Mouse (Mus musculus): ENCODE results near the gene Esx1. TPM values are rescaled to one million over a fixed set of nuclear protein-coding genes. Genes with fewer than 3 reads are reported as not detected.

Gene Esx1
- polyA plus RNA-seq (2014; fragmentation: Nextera tagmentation; extraction: Ambion mirVana) = not detected in 2 replicates

DNA sequence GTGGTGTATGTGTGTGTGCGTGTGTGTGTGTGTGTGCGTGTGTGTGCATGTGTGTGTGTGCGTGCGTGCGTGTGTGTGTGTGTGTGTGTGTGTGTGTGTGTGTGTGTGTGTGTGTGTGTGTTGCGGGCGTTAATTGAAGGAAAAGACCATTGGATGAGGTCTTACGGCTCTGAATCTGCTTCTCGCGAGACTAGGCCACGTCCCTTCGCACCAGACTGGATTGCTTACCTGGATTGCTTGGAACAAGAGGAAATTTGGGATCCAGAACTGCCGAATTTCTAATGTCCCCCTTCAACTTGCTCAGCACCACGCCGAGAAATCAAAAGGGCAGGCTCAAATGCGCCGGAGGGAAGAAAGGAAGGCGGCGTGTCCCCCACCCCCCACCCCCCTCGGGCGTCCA is at the start of gene Esx1:
Gene Esx1 (minus strand): TSS at position 366 of the 400 bp plus-strand sequence.
- H3K9me3 ChIP-seq (ENCODE audit: control insufficient read depth, low read length) = no peaks in the 10 kb centered on the region

DNA sequence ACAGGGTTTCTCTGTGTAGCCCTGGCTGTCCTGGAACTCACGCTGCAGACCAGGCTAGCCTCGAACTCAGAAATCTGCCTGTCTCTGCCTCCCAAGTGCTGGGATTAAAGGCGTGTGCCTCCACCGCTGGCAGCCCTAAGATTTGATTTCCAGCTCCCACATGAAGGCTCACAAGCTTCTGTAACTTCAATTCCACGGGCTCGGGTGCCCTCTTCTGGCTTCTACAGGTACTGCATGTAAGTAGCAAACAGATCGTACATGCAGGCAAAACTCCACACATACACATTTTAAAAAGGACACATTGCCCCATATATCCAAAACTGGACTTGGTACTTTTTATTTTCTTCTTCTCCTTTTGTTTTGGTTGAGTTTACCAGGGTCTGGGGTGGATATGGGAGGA is 48.1 kb upstream of the Esx1 start:
- Histone ChIP-seq H3K27ac (ENCODE audit: low read depth, low read length) (no peak overlapping the region), H3K36me3 (ENCODE audit: control insufficient read depth, insufficient read depth, low read length) (no peaks in the 10 kb centered on the region), H3K4me2 (ENCODE audit: low read depth, low read length, severe bottlenecking) (no peak overlapping the region), H3K9ac (ENCODE audit: low read length) (no peak overlapping the region), H3K9me3 (ENCODE audit: control insufficient read depth, low read length) (no peaks in the 10 kb centered on the region), H3K4me1 (replicated peaks; ENCODE audit: control insufficient read depth, insufficient read depth, low read length) (no peaks in the 10 kb centered on the region), H3K27me3 (ENCODE audit: control insufficient read depth, insufficient read depth, low read length) (no peaks in the 10 kb centered on the region), H3K4me3 (ENCODE audit: low read depth, low read length) (no peak overlapping the region)
- 40% methylated on average over 7 of the region's 7 CpGs for WGBS
- DNase-seq (ENCODE audit: low spot score) = peak; percentile 54
- no peak for ATAC-seq (replicated peaks; ENCODE audit: low FRiP score)

More for the DNA sequence above, at the start of gene Esx1:
- H3K4me2 ChIP-seq (ENCODE audit: low read depth, low read length, severe bottlenecking) = peak within 1 kb of the TSS; percentile 27; the same call in 1 of the 2 replicates
- no peaks in the 10 kb centered on the region for H3K36me3 ChIP-seq (ENCODE audit: control insufficient read depth, insufficient read depth, low read length)
- no peaks in the 10 kb centered on the region for H3K4me1 ChIP-seq (replicated peaks; ENCODE audit: control insufficient read depth, insufficient read depth, low read length)
- no peak within 1 kb of the TSS for H3K27ac ChIP-seq (ENCODE audit: low read depth, low read length)
- DNase-seq (ENCODE audit: low spot score) (no peak), ATAC-seq (replicated peaks; ENCODE audit: low FRiP score) (no peak)
- H3K27me3 ChIP-seq (ENCODE audit: control insufficient read depth, insufficient read depth, low read length) = peaks cover 66% of the 10 kb centered on the region
- no peak within 1 kb of the TSS for H3K4me3 ChIP-seq (ENCODE audit: low read depth, low read length)
- 13% methylated on average over 16 of the region's 21 CpGs for WGBS
- no peak within 1 kb of the TSS for H3K9ac ChIP-seq (ENCODE audit: low read length)

DNA sequence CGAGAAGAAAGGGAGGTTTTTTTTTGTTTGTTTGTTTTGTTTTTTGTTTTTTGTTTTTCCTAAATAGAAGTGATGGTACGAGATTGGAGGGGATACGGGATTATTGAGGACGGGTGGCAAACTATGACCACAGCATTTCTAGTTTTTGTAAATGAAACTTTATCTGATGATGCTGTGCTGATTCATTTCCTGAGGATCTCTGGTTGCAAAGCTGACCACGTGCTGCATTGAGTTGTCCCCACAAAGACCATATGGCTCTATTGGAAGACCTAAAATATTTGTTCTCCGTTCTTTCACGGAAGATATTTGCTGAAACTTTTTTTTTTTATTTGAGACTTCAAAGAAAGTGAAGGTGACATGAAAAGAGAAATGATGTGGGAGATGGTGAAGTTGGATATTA is 45.8 kb upstream of the Esx1 start:
- 81% methylated on average over 7 of the region's 7 CpGs for WGBS
- Histone ChIP-seq H3K27me3 (ENCODE audit: control insufficient read depth, insufficient read depth, low read length) (no peaks in the 10 kb centered on the region), H3K9me3 (ENCODE audit: control insufficient read depth, low read length) (no peaks in the 10 kb centered on the region), H3K36me3 (ENCODE audit: control insufficient read depth, insufficient read depth, low read length) (no peaks in the 10 kb centered on the region), H3K4me2 (ENCODE audit: low read depth, low read length, severe bottlenecking) (no peak overlapping the region), H3K9ac (ENCODE audit: low read length) (no peak overlapping the region), H3K4me1 (replicated peaks; ENCODE audit: control insufficient read depth, insufficient read depth, low read length) (no peaks in the 10 kb centered on the region), H3K27ac (ENCODE audit: low read depth, low read length) (no peak overlapping the region), H3K4me3 (ENCODE audit: low read depth, low read length) (no peak overlapping the region)
- DNase-seq (ENCODE audit: low spot score) (no peak), ATAC-seq (replicated peaks; ENCODE audit: low FRiP score) (no peak)

DNA sequence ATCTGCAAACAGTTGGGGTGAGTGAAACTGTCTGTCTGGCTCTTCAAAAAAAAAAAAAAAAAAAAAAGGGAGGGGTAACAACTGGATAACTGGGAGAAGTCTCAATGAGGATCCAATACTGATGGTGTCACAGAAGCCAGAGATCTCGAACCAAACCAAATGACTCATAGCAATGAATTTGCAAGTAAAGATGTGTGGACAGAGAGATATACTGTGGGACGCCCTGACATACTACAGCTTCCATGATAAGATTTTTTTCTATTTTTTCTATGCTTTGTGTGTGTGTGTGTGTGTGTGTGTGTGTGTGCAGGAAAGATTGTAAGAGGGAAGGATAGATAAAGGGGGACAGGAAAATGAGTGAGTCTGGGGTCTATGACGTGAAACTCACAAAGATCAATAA is 43.7 kb upstream of the Esx1 start:
- no peak overlapping the region for H3K9ac ChIP-seq (ENCODE audit: low read length)
- H3K4me2 ChIP-seq (ENCODE audit: low read depth, low read length, severe bottlenecking) = no peak overlapping the region
- 86% methylated on average over 3 of the region's 3 CpGs for WGBS
- H3K27me3 ChIP-seq (ENCODE audit: control insufficient read depth, insufficient read depth, low read length) = no peaks in the 10 kb centered on the region
- no peak for DNase-seq (ENCODE audit: low spot score)
- no peaks in the 10 kb centered on the region for H3K4me1 ChIP-seq (replicated peaks; ENCODE audit: control insufficient read depth, insufficient read depth, low read length)
- H3K9me3 ChIP-seq (ENCODE audit: control insufficient read depth, low read length) = no peaks in the 10 kb centered on the region
- H3K36me3 ChIP-seq (ENCODE audit: control insufficient read depth, insufficient read depth, low read length) = no peaks in the 10 kb centered on the region
- H3K4me3 ChIP-seq (ENCODE audit: low read depth, low read length) = no peak overlapping the region
- ATAC-seq (replicated peaks; ENCODE audit: low FRiP score) = no peak
- H3K27ac ChIP-seq (ENCODE audit: low read depth, low read length) = no peak overlapping the region

- Histone ChIP-seq H3K4me1 (replicated peaks; ENCODE audit: control insufficient read depth, insufficient read depth, low read length) (no peaks in the 10 kb centered on the region), H3K36me3 (ENCODE audit: control insufficient read depth, insufficient read depth, low read length) (no peaks in the 10 kb centered on the region), H3K4me2 (ENCODE audit: low read depth, low read length, severe bottlenecking) (no peak overlapping the region), H3K9me3 (ENCODE audit: control insufficient read depth, low read length) (no peaks in the 10 kb centered on the region), H3K27ac (ENCODE audit: low read depth, low read length) (no peak overlapping the region), H3K27me3 (ENCODE audit: control insufficient read depth, insufficient read depth, low read length) (no peaks in the 10 kb centered on the region), H3K4me3 (ENCODE audit: low read depth, low read length) (no peak overlapping the region), H3K9ac (ENCODE audit: low read length) (no peak overlapping the region)
- WGBS = 85% methylated on average over 1 of the region's 1 CpGs
- DNase-seq (ENCODE audit: low spot score) (no peak), ATAC-seq (replicated peaks; ENCODE audit: low FRiP score) (no peak)
Measured at GRCm38 (mm10) chrX:137162700-137163099, 40.8 kb upstream of the Esx1 start.

DNA sequence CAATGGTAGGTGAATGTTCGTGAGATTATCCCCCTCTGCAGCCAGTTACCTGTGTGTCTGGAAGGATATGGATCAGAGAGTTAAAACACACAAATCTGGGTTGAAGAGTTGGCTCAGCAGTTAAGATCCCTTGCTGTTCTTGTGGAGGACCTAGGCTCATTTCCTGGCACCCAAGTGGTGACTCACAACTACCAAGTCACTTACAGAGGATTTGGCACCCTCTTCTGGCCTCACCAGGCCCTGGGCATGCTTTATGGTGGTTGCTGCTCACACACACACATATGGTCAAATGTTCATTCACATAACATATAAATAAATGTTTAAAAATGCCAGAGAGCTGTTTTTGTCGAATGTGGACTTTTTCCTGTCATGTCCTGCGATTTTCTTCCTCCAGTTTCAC is 39.1 kb upstream of the Esx1 start:
- H3K4me1 ChIP-seq (replicated peaks; ENCODE audit: control insufficient read depth, insufficient read depth, low read length) = no peaks in the 10 kb centered on the region
- no peaks in the 10 kb centered on the region for H3K36me3 ChIP-seq (ENCODE audit: control insufficient read depth, insufficient read depth, low read length)
- no peak overlapping the region for H3K27ac ChIP-seq (ENCODE audit: low read depth, low read length)
- no peaks in the 10 kb centered on the region for H3K9me3 ChIP-seq (ENCODE audit: control insufficient read depth, low read length)
- WGBS = 70% methylated on average over 3 of the region's 3 CpGs
- no peak for ATAC-seq (replicated peaks; ENCODE audit: low FRiP score)
- H3K4me2 ChIP-seq (ENCODE audit: low read depth, low read length, severe bottlenecking) = no peak overlapping the region
- DNase-seq (ENCODE audit: low spot score) = no peak
- H3K9ac ChIP-seq (ENCODE audit: low read length) = no peak overlapping the region
- H3K27me3 ChIP-seq (ENCODE audit: control insufficient read depth, insufficient read depth, low read length) = no peaks in the 10 kb centered on the region
- H3K4me3 ChIP-seq (ENCODE audit: low read depth, low read length) = no peak overlapping the region

DNA sequence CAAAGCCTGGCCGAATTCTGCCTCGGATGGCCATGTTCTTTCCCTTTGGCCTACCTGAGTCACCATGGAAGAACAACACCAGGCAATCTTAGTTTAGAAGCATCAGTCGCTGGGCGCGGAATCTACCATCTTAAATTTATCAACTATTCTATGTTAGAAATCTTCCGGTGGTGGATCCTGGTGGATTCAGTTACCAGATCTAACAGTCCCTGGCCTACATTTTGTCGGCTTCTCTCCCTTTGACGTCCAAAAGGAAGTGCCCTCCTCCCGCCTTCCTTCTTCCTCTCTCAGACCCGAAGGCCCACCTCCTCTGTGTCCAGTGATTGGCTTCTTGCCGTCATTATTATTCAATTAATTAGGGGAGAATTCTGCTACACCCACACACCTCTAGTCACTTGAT is 27.2 kb upstream of the Esx1 start:
- ATAC-seq (replicated peaks; ENCODE audit: low FRiP score) = no peak
- no peaks in the 10 kb centered on the region for H3K27me3 ChIP-seq (ENCODE audit: control insufficient read depth, insufficient read depth, low read length)
- no peak for DNase-seq (ENCODE audit: low spot score)
- H3K9ac ChIP-seq (ENCODE audit: low read length) = no peak overlapping the region
- WGBS = 89% methylated on average over 11 of the region's 11 CpGs
- no peaks in the 10 kb centered on the region for H3K9me3 ChIP-seq (ENCODE audit: control insufficient read depth, low read length)
- H3K4me3 ChIP-seq (ENCODE audit: low read depth, low read length) = no peak overlapping the region
- H3K27ac ChIP-seq (ENCODE audit: low read depth, low read length) = no peak overlapping the region
- H3K4me1 ChIP-seq (replicated peaks; ENCODE audit: control insufficient read depth, insufficient read depth, low read length) = no peaks in the 10 kb centered on the region
- no peaks in the 10 kb centered on the region for H3K36me3 ChIP-seq (ENCODE audit: control insufficient read depth, insufficient read depth, low read length)
- H3K4me2 ChIP-seq (ENCODE audit: low read depth, low read length, severe bottlenecking) = no peak overlapping the region

- no peak overlapping the region for H3K4me3 ChIP-seq (ENCODE audit: low read depth, low read length)
- no peak overlapping the region for H3K27ac ChIP-seq (ENCODE audit: low read depth, low read length)
- DNase-seq (ENCODE audit: low spot score) (no peak), ATAC-seq (replicated peaks; ENCODE audit: low FRiP score) (no peak)
- no peaks in the 10 kb centered on the region for H3K36me3 ChIP-seq (ENCODE audit: control insufficient read depth, insufficient read depth, low read length)
- no peaks in the 10 kb centered on the region for H3K4me1 ChIP-seq (replicated peaks; ENCODE audit: control insufficient read depth, insufficient read depth, low read length)
- 25% methylated on average over 4 of the region's 4 CpGs for WGBS
- H3K9ac ChIP-seq (ENCODE audit: low read length) = no peak overlapping the region
- H3K4me2 ChIP-seq (ENCODE audit: low read depth, low read length, severe bottlenecking) = no peak overlapping the region
- H3K27me3 ChIP-seq (ENCODE audit: control insufficient read depth, insufficient read depth, low read length) = no peaks in the 10 kb centered on the region
- H3K9me3 ChIP-seq (ENCODE audit: control insufficient read depth, low read length) = no peaks in the 10 kb centered on the region
Measured at GRCm38 (mm10) chrX:137144674-137145073, 22.8 kb upstream of the Esx1 start.

- no peak overlapping the region for H3K9ac ChIP-seq (ENCODE audit: low read length)
- ATAC-seq (replicated peaks; ENCODE audit: low FRiP score) (no peak), DNase-seq (ENCODE audit: low spot score) (no peak)
- WGBS = 86% methylated on average over 4 of the region's 4 CpGs
- no peak overlapping the region for H3K4me2 ChIP-seq (ENCODE audit: low read depth, low read length, severe bottlenecking)
- H3K4me3 ChIP-seq (ENCODE audit: low read depth, low read length) = no peak overlapping the region
- H3K27ac ChIP-seq (ENCODE audit: low read depth, low read length) = no peak overlapping the region
- H3K36me3 ChIP-seq (ENCODE audit: control insufficient read depth, insufficient read depth, low read length) = no peaks in the 10 kb centered on the region
- no peaks in the 10 kb centered on the region for H3K4me1 ChIP-seq (replicated peaks; ENCODE audit: control insufficient read depth, insufficient read depth, low read length)
- no peaks in the 10 kb centered on the region for H3K9me3 ChIP-seq (ENCODE audit: control insufficient read depth, low read length)
- no peaks in the 10 kb centered on the region for H3K27me3 ChIP-seq (ENCODE audit: control insufficient read depth, insufficient read depth, low read length)
Measured at GRCm38 (mm10) chrX:137143726-137144125, 21.8 kb upstream of the Esx1 start.

Measured in forebrain, embryonic 11.5 days (tissue).